Mouse (Mus musculus) forebrain, embryonic 11.5 days (tissue): Measurements from ENCODE around the gene Olfr749. TPM values are rescaled to one million over a fixed set of nuclear protein-coding genes. Genes with fewer than 3 reads are reported as not detected.
"Not testable (repeated sequence)": the region's sequence is repeated elsewhere in the genome, so short reads cannot be mapped to it uniquely, and the experiment has no call there.

Source experiments
- ATAC-seq: fragments of 200-750 bp; cut with Nextera tagmentation; replicated peaks from 2 replicates; pipeline ENCODE4 v1.8.0; 2017; ENCODE audit warnings: moderate TSS enrichment; ENCODE audit not compliant: low FRiP score
- DNase-seq: peaks from one replicate; pipeline ENCODE4 v3.0.0-alpha.2; 2017; ENCODE audit warnings: low spot score
- H3K27ac ChIP-seq: fragments of 300-500 bp; sonication (generic); 2 replicates; pipeline ENCODE4 v1.5.1; 2014; ENCODE audit warnings: low read depth, low read length
- H3K27me3 ChIP-seq: fragments of 300-500 bp; sonication (generic); 2 replicates; pipeline ENCODE4 v1.6.1; 2014; ENCODE audit warnings: mild to moderate bottlenecking, low read length, mixed read lengths; ENCODE audit not compliant: control insufficient read depth, insufficient read depth
- H3K36me3 ChIP-seq: fragments of 300-500 bp; sonication (generic); 2 replicates; pipeline ENCODE4 v1.6.1; 2014; ENCODE audit warnings: mild to moderate bottlenecking, low read length, moderate library complexity, mixed read lengths; ENCODE audit not compliant: control insufficient read depth, insufficient read depth
- H3K4me1 ChIP-seq: fragments of 300-500 bp; sonication (generic); replicated peaks from 2 replicates; pipeline ENCODE4 v1.6.1; 2014; ENCODE audit warnings: low read length, mixed read lengths; ENCODE audit not compliant: control insufficient read depth, insufficient read depth
- H3K4me2 ChIP-seq: fragments of 300-500 bp; sonication (generic); 2 replicates; pipeline ENCODE4 v1.6.1; 2014; ENCODE audit warnings: low read depth, mild to moderate bottlenecking, low read length, moderate library complexity, mixed read lengths; ENCODE audit not compliant: severe bottlenecking
- H3K4me3 ChIP-seq: fragments of 300-500 bp; sonication (generic); 2 replicates; pipeline ENCODE4 v1.5.1; 2014; ENCODE audit warnings: low read depth, low read length
- H3K9ac ChIP-seq: fragments of 300-500 bp; sonication (generic); 2 replicates; pipeline ENCODE4 v1.6.1; 2014; ENCODE audit warnings: low read length
- H3K9me3 ChIP-seq: fragments of 300-500 bp; sonication (generic); 2 replicates; pipeline ENCODE4 v1.6.1; 2016; ENCODE audit warnings: low read length, mixed read lengths; ENCODE audit not compliant: control insufficient read depth
- WGBS: fragments of 180-500 bp; shearing (Covaris S2); extraction: QIAGEN DNeasy Blood & Tissue Kit; methylation state at CpG from one replicate; pipeline ENCODE4 v1.1.7; 2014; 5-methylcytosine and 5-hydroxymethylcytosine counted together
- polyA plus RNA-seq: library from polyadenylated mRNA; unstranded; fragments of >200 nt; fragmentation: Nextera tagmentation; extraction: Ambion mirVana; gene quantifications from 2 replicates; pipeline ENCODE4 v1.2.1, GENCODE M21; 2014

Olfr749 gene
- polyA plus RNA-seq, 1 experiment from 2014 or later, result not detected

- ATAC-seq (no peak), DNase-seq (no peak)
- 80% methylated on average over 2 of the region's 2 CpGs for WGBS
- no peaks in the 10 kb centered on the region for H3K4me1 ChIP-seq
- no peak overlapping the region for H3K4me3 ChIP-seq
- H3K36me3 ChIP-seq, result no peaks in the 10 kb centered on the region
- H3K9me3 ChIP-seq, result no peaks in the 10 kb centered on the region
- no peak overlapping the region for H3K27ac ChIP-seq
- no peak overlapping the region for H3K9ac ChIP-seq
- no peaks in the 10 kb centered on the region for H3K27me3 ChIP-seq
- H3K4me2 ChIP-seq, result no peak overlapping the region
Observed at GRCm38 (mm10) chr14:50741584-50741983, 3.3 kb downstream of the Olfr749 start.

- no peaks in the 10 kb centered on the region for H3K27me3 ChIP-seq
- H3K36me3 ChIP-seq, result no peaks in the 10 kb centered on the region
- H3K27ac ChIP-seq, result no peak overlapping the region
- no peak overlapping the region for H3K4me2 ChIP-seq
- ATAC-seq (no peak), DNase-seq (no peak)
- H3K9ac ChIP-seq, result no peak overlapping the region
- WGBS, result 69% methylated on average over 2 of the region's 2 CpGs
- no peaks in the 10 kb centered on the region for H3K9me3 ChIP-seq
- no peak overlapping the region for H3K4me3 ChIP-seq
- H3K4me1 ChIP-seq, result no peaks in the 10 kb centered on the region
Observed at GRCm38 (mm10) chr14:50740334-50740733, 4.6 kb downstream of the Olfr749 start.

- not testable (repeated sequence) for H3K27ac ChIP-seq, H3K4me3 ChIP-seq, H3K4me1 ChIP-seq, ATAC-seq, H3K27me3 ChIP-seq, H3K36me3 ChIP-seq, H3K9me3 ChIP-seq, H3K9ac ChIP-seq, H3K4me2 ChIP-seq, DNase-seq
- WGBS, result 97% methylated on average over 3 of the region's 4 CpGs
Observed at GRCm38 (mm10) chr14:50722371-50722770, 22.5 kb downstream of the Olfr749 start.

- H3K36me3 ChIP-seq, result not testable (repeated sequence)
Observed at GRCm38 (mm10) chr14:50719875-50720274, 25.0 kb downstream of the Olfr749 start.

GRCm38 (mm10) chr14:50707073-50707472, 37.8 kb downstream of the Olfr749 start, which contains the start of gene Olfr748:
Gene Olfr748 (plus strand): TSS chr14:50707373.
- 68% methylated on average over 1 of the region's 1 CpGs for WGBS

More at GRCm38 (mm10) chr14:50719875-50720274, 25.0 kb downstream of the Olfr749 start:
- not testable (repeated sequence) for H3K27ac ChIP-seq, H3K9me3 ChIP-seq, H3K27me3 ChIP-seq, DNase-seq, ATAC-seq, H3K4me3 ChIP-seq, H3K4me1 ChIP-seq, H3K9ac ChIP-seq, H3K4me2 ChIP-seq
- WGBS, result 93% methylated on average over 14 of the region's 15 CpGs

GRCm38 (mm10) chr14:50693106-50693505, 51.8 kb downstream of the Olfr749 start, which contains the start of gene Olfr747:
Gene Olfr747 (minus strand): TSS chr14:50693206.
- Histone ChIP-seq H3K27ac (no peak within 1 kb of the TSS), H3K27me3 (no peaks in the 10 kb centered on the region), H3K4me1 (no peaks in the 10 kb centered on the region), H3K4me2 (no peak within 1 kb of the TSS), H3K9ac (no peak within 1 kb of the TSS), H3K9me3 (no peaks in the 10 kb centered on the region), H3K36me3 (no peaks in the 10 kb centered on the region), H3K4me3 (no peak within 1 kb of the TSS)
- DNase-seq (no peak), ATAC-seq (no peak)
- WGBS, result 95% methylated on average over 3 of the region's 3 CpGs

More at GRCm38 (mm10) chr14:50707073-50707472, 37.8 kb downstream of the Olfr749 start, which contains the start of gene Olfr748:
- no peak within 1 kb of the TSS for H3K9ac ChIP-seq
- H3K9me3 ChIP-seq, result no peaks in the 10 kb centered on the region
- no peak for DNase-seq
- no peaks in the 10 kb centered on the region for H3K27me3 ChIP-seq
- no peak within 1 kb of the TSS for H3K4me3 ChIP-seq
- H3K4me2 ChIP-seq, result no peak within 1 kb of the TSS
- H3K27ac ChIP-seq, result no peak within 1 kb of the TSS
- H3K36me3 ChIP-seq, result no peaks in the 10 kb centered on the region
- no peaks in the 10 kb centered on the region for H3K4me1 ChIP-seq
- ATAC-seq, result no peak

Other genes with a start within 250 kb of the Olfr749 start
- not detected in 2 replicates for gene Olfr742, start 241.5 kb downstream of the Olfr749 start, polyA plus RNA-seq
- gene Olfr743, start 223.3 kb downstream of the Olfr749 start, polyA plus RNA-seq, result not detected in 2 replicates
- not detected in 2 replicates for gene Olfr744, start 130.2 kb downstream of the Olfr749 start, polyA plus RNA-seq
- not detected in 2 replicates for gene Olfr745, start 105.7 kb downstream of the Olfr749 start, polyA plus RNA-seq
- gene Olfr746, start 98.0 kb downstream of the Olfr749 start, polyA plus RNA-seq, result not detected in 2 replicates
- gene Olfr747, start 51.9 kb downstream of the Olfr749 start, polyA plus RNA-seq, result not detected in 2 replicates
- not detected in 2 replicates for gene Olfr748, start 37.7 kb downstream of the Olfr749 start, polyA plus RNA-seq
- gene Ttc5, start 40.4 kb upstream of the Olfr749 start, polyA plus RNA-seq, result 101 and 109 TPM in 2 replicates
- gene Ccnb1ip1, start 62.6 kb upstream of the Olfr749 start, polyA plus RNA-seq, result not detected in 2 replicates
- gene Parp2, start 62.7 kb upstream of the Olfr749 start, polyA plus RNA-seq, result 73.9 and 87.7 TPM in 2 replicates
- 4.4 and 5.2 TPM in 2 replicates for gene Tep1, start 125.5 kb upstream of the Olfr749 start, polyA plus RNA-seq
- gene Klhl33, start 152.4 kb upstream of the Olfr749 start, polyA plus RNA-seq, result 0.16 and 0.21 TPM in 2 replicates
- 158 and 179 TPM in 2 replicates for gene Osgep, start 179.8 kb upstream of the Olfr749 start, polyA plus RNA-seq
- 399 and 410 TPM in 2 replicates for gene Apex1, start 179.9 kb upstream of the Olfr749 start, polyA plus RNA-seq
- gene Pip4p1, start 185.8 kb upstream of the Olfr749 start, polyA plus RNA-seq, result 54.4 and 67.3 TPM in 2 replicates
- 64.9 and 69.6 TPM in 2 replicates for gene Pnp, start 186.0 kb upstream of the Olfr749 start, polyA plus RNA-seq
- not detected in 2 replicates for gene Gm49342, start 199.4 kb upstream of the Olfr749 start, polyA plus RNA-seq
- 0.24 and 0.39 TPM in 2 replicates for gene Pnp2, start 210.9 kb upstream of the Olfr749 start, polyA plus RNA-seq